Mouse (Mus musculus): ENCODE measurements around the gene Eef1akmt3. TPM values are rescaled to one million over a fixed set of nuclear protein-coding genes. Genes with fewer than 3 reads are reported as not detected.

Gene Eef1akmt3
- polyA plus RNA-seq, 1 experiment from 2014 or later: 0.27 TPM

DNA sequence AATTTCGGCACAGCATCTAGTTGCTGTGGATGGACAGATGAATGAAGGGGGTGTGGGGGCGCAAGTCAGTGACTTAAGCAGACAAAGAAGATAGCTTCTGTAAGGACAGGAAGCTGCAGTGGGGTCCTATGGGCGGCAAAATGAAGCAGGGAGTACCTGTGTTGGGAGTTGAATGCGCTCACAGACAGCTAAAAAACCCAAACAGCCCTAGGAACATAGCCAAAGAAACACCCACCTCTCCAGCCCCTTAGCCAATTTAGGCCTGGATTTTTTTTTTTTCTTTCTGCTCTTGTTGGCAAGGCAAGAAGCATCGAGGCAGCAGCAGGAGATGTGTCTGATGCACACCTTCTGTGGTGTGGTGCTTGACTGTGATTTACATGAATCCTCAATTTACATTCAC lies 19.8 kb upstream of the Eef1akmt3 start:
- no peak for ATAC-seq
- H3K4me2 ChIP-seq (replicated peaks; ENCODE audit: low read depth, low read length): no peak overlapping the region
- peaks cover 6% of the 10 kb centered on the region; the same call in 1 of the 2 replicates for H3K4me1 ChIP-seq (ENCODE audit: insufficient read depth, low read depth, low read length)
- H3K4me3 ChIP-seq (ENCODE audit: low read depth, low read length): no peak overlapping the region
- H3K9me3 ChIP-seq (ENCODE audit: low read length): no peaks in the 10 kb centered on the region
- H3K27ac ChIP-seq (ENCODE audit: low read length): no peak overlapping the region
- TF ChIP-seq EP300 (IDR thresholded peaks at IDR 0.05): no peak
- TF ChIP-seq CTCF (IDR thresholded peaks at IDR 0.05): no peak
- no peak for DNase-seq (ENCODE audit: low spot score)
- peaks cover 4% of the 10 kb centered on the region; the same call in 1 of the 2 replicates for H3K36me3 ChIP-seq (ENCODE audit: insufficient read depth, low read length)
- H3K9ac ChIP-seq (replicated peaks; ENCODE audit: low read depth): no peak overlapping the region
- WGBS: 49% methylated on average over 5 of the region's 5 CpGs
- H3K27me3 ChIP-seq (replicated peaks; ENCODE audit: insufficient read depth, low read length): 0 out of 2 replicates have a peak, but pooled peaks cover 7% of the 10 kb centered on the region

DNA sequence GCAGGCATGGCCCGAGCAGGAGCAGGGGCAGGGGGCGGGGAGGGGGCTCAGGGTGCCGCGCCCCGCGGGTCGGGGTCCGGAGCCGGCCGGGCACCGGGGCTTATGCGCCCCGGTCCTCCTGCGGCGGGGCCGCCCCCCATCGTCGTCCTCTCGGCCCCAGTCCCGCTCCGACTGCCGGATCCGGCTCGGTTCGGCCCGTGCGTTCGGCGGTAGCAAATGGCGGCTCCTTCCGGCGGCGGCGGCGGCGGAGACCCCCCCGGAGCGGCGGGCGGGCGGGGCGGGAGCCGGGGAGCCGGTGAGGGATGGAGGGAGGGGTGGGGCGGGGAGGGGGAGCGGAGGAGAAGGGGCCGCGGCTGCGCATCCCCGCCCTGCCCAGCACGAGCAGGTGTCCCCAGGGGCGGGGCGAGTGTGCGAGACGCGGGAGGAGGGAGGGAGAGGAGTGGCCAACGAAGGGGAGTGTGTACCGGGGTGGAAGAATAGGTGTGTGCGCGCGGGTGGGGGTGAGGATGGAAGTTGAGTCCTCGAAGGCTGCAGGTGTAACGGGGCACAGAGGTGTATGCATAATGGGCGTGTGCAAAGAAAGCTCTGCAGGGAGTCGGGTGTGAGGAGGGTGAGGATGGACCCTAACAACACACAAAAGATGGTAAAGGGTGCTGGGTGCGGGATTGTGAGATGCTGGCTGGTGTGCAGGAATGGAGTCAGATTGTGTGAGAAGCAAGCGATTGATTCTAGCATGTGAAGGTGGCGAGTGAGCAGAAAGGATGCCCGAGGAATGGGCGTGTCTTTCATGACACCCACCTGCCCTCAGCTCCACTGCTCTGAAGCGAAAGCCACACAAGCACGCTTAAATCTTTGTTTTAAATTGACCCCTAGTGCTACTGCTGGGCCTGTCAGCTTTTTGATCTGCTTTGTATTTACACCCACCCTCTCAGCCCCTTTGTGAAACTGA lies 18.9 kb upstream of the Eef1akmt3 start, which contains the start of gene March9:
Gene March9 (minus strand): TSS at position 217 of the 949 bp plus-strand sequence.
- no peak for TF ChIP-seq CTCF (IDR thresholded peaks at IDR 0.05)
- TF ChIP-seq EP300 (IDR thresholded peaks at IDR 0.05): no peak
- DNase-seq (ENCODE audit: low spot score): peak; percentile 84
- peak within 1 kb of the TSS; percentile 70 for H3K4me3 ChIP-seq (ENCODE audit: low read depth, low read length)
- H3K9me3 ChIP-seq (ENCODE audit: low read length): no peaks in the 10 kb centered on the region
- H3K4me2 ChIP-seq (replicated peaks; ENCODE audit: low read depth, low read length): peak within 1 kb of the TSS; percentile 100
- peak; percentile 23 for ATAC-seq
- H3K9ac ChIP-seq (replicated peaks; ENCODE audit: low read depth): peak within 1 kb of the TSS; percentile 39; the same call in 1 of the 2 replicates
- peaks cover 6% of the 10 kb centered on the region; the same call in 1 of the 2 replicates for H3K4me1 ChIP-seq (ENCODE audit: insufficient read depth, low read depth, low read length)
- 0 out of 2 replicates have a peak, but pooled peaks cover 2% of the 10 kb centered on the region for H3K36me3 ChIP-seq (ENCODE audit: insufficient read depth, low read length)
- 3% methylated on average over 51 of the region's 72 CpGs for WGBS
- no peak within 1 kb of the TSS for H3K27ac ChIP-seq (ENCODE audit: low read length)
- 0 out of 2 replicates have a peak, but pooled peaks cover 7% of the 10 kb centered on the region for H3K27me3 ChIP-seq (replicated peaks; ENCODE audit: insufficient read depth, low read length)

DNA sequence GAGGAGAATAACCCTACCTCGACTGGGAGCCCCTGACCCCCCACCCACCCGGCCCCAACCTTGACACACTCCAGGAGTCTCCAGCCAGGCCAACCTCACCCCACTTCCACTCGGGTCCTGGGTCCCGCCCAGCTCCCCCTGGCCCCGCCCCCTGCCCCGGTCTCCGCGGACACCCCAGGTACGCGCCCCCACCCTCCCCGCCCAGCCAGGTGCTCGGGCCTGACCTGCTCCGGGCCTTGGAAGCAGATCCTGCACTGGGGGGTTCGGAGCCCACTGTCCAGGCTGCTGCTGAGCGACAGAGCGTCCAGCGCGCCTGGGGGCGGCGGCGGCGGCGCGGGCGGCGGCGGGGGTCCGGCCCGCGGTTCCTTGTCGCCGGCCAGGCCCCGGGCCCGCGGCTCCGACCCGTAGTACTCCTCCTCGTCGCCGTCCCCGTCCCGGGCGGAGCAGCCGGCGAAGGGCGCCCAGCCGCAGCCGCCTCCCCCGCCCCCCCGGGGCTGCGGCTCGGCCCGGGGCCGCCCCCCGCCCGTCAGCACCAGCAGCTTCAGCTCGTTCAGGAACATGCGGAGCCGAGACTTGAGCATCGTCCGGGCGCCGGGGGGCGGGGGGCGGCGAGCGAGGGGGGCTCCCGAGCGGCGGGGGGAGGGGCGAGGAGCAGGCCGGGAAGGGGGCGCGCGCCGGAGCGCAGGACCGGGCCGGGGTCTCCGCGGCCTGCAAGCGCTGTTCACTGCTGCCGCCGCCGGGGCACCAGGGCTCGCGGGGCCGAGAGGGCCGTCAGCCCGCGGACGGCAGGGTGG lies 18.1 kb upstream of the Eef1akmt3 start:
- Histone ChIP-seq H3K9me3 (ENCODE audit: low read length) (no peaks in the 10 kb centered on the region), H3K27ac (ENCODE audit: low read length) (no peak overlapping the region), H3K27me3 (replicated peaks; ENCODE audit: insufficient read depth, low read length) (0 out of 2 replicates have a peak, but pooled peaks cover 7% of the 10 kb centered on the region), H3K4me2 (replicated peaks; ENCODE audit: low read depth, low read length) (peak overlapping the region; percentile 100), H3K4me1 (ENCODE audit: insufficient read depth, low read depth, low read length) (peaks cover 5% of the 10 kb centered on the region; the same call in 1 of the 2 replicates), H3K36me3 (ENCODE audit: insufficient read depth, low read length) (no peaks in the 10 kb centered on the region), H3K9ac (replicated peaks; ENCODE audit: low read depth) (peak overlapping the region; percentile 39; the same call in 1 of the 2 replicates), H3K4me3 (ENCODE audit: low read depth, low read length) (peak overlapping the region; percentile 70)
- ATAC-seq: no peak
- DNase-seq (ENCODE audit: low spot score): no peak
- under 1% methylated on average over 19 of the region's 92 CpGs for whole genome bisulfite sequencing
- TF ChIP-seq EP300 (IDR thresholded peaks at IDR 0.05) (no peak), CTCF (IDR thresholded peaks at IDR 0.05) (no peak)

DNA sequence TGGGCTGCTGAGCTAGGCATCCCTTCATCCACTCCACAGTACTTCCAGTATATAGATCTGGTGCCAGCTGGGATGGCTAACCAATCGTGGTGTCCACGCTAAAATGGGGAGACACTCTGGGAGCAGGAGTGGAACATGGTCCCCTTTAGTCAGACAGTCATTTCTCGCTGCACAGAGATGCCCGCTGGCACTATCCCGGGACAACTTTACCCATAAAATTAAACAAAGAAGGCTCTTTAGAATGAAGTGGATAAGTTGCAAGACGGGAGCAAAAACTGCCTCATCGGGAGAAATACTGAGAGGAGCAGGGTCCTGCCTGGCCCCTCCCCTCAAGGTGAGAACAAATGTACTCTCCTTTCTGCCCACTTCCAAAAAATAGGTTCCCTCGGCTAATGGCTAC lies 17.4 kb upstream of the Eef1akmt3 start:
- H3K4me2 ChIP-seq (replicated peaks; ENCODE audit: low read depth, low read length): peak overlapping the region; percentile 100

DNA sequence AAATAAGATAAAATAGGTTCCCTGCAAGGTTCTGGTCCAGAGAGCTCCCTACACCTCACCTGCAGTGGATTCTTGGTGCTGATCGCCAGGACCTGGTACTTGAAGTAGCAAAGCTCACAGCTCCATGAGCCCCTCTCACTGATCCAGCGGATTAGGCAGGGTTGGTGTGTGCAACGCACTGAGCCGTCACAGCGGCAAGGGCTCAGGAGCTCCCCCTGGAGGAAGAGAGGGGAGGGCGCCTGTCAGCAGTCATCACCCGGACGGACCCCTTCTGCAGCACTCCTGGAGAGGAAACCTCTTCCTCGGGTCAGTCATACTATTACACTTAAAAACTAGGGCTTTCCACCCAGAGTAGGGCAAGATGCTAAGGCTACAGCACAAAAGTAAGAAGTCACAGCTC lies 16.8 kb upstream of the Eef1akmt3 start:
- peak; percentile 24; the same call in 1 of the 2 replicates for ATAC-seq
- Histone ChIP-seq H3K9me3 (ENCODE audit: low read length) (no peaks in the 10 kb centered on the region), H3K9ac (replicated peaks; ENCODE audit: low read depth) (no peak overlapping the region), H3K4me3 (ENCODE audit: low read depth, low read length) (0 out of 2 replicates have a peak overlapping the region, but pooled peaks have one; percentile 70), H3K4me2 (replicated peaks; ENCODE audit: low read depth, low read length) (peak overlapping the region; percentile 100), H3K27ac (ENCODE audit: low read length) (no peak overlapping the region), H3K36me3 (ENCODE audit: insufficient read depth, low read length) (no peaks in the 10 kb centered on the region), H3K4me1 (ENCODE audit: insufficient read depth, low read depth, low read length) (peaks cover 3% of the 10 kb centered on the region; the same call in 1 of the 2 replicates), H3K27me3 (replicated peaks; ENCODE audit: insufficient read depth, low read length) (0 out of 2 replicates have a peak, but pooled peaks cover 7% of the 10 kb centered on the region)
- TF ChIP-seq EP300 (IDR thresholded peaks at IDR 0.05) (no peak), CTCF (IDR thresholded peaks at IDR 0.05) (peak; percentile 94)
- WGBS: under 1% methylated on average over 9 of the region's 9 CpGs
- DNase-seq (ENCODE audit: low spot score): peak; percentile 78

More for the DNA sequence above, 17.4 kb upstream of the Eef1akmt3 start:
- no peak for TF ChIP-seq EP300 (IDR thresholded peaks at IDR 0.05)
- Histone ChIP-seq H3K27ac (ENCODE audit: low read length) (no peak overlapping the region), H3K9ac (replicated peaks; ENCODE audit: low read depth) (no peak overlapping the region), H3K27me3 (replicated peaks; ENCODE audit: insufficient read depth, low read length) (0 out of 2 replicates have a peak, but pooled peaks cover 7% of the 10 kb centered on the region), H3K9me3 (ENCODE audit: low read length) (no peaks in the 10 kb centered on the region), H3K36me3 (ENCODE audit: insufficient read depth, low read length) (no peaks in the 10 kb centered on the region), H3K4me1 (ENCODE audit: insufficient read depth, low read depth, low read length) (peaks cover 3% of the 10 kb centered on the region; the same call in 1 of the 2 replicates), H3K4me3 (ENCODE audit: low read depth, low read length) (peak overlapping the region; percentile 70)
- no peak for ATAC-seq
- no peak for DNase-seq (ENCODE audit: low spot score)
- WGBS: 5% methylated on average over 8 of the region's 8 CpGs
